Mouse (Mus musculus) cerebellum, adult 2 months (tissue): ENCODE results near the gene Kbtbd12. TPM values are rescaled to one million over a fixed set of nuclear protein-coding genes. Genes with fewer than 3 reads are reported as not detected.

ENCODE experiments used
- DNase-seq, 2 experiments: peaks; one replicate each; pipeline ENCODE4 v3.0.0; 2021
- H3K27ac ChIP-seq: fragments of 200-500 bp; 2 replicates; pipeline ENCODE4 v1.5.1; 2012; ENCODE audit warnings: low read length, control low read depth, inconsistent platforms; ENCODE audit not compliant: insufficient read depth
- H3K27me3 ChIP-seq: fragments of 200-500 bp; 2 replicates; pipeline ENCODE4 v1.6.1; 2012; ENCODE audit warnings: inconsistent platforms, mild to moderate bottlenecking, low read length, moderate library complexity; ENCODE audit not compliant: control insufficient read depth, insufficient read depth
- H3K4me1 ChIP-seq: fragments of 200-500 bp; 2 replicates; pipeline ENCODE4 v1.6.1; 2011; ENCODE audit warnings: low read length; ENCODE audit not compliant: control insufficient read depth, insufficient read depth
- H3K4me3 ChIP-seq: fragments of 200-500 bp; replicated peaks from 2 replicates; pipeline ENCODE3; 2011; ENCODE audit warnings: mild to moderate bottlenecking, low read depth, low read length, control low read depth; ENCODE audit not compliant: insufficient read depth
- CTCF ChIP-seq: fragments of 200-500 bp; IDR thresholded peaks from 2 replicates; pipeline ENCODE4 v1.5.1; 2011; ENCODE audit warnings: low read depth, mild to moderate bottlenecking, control low read depth, low read length, moderate library complexity, borderline replicate concordance; ENCODE audit not compliant: insufficient read depth
- POLR2A ChIP-seq: fragments of 200-500 bp; IDR thresholded peaks from 2 replicates; pipeline ENCODE4 v1.6.1; 2011; ENCODE audit warnings: low read length, control low read depth, borderline replicate concordance; ENCODE audit not compliant: insufficient read depth
- WGBS: fragments of 180-500 bp; shearing (Covaris S2); methylation state at CpG from one replicate; pipeline ENCODE4 v1.1.7; 2018; 5-methylcytosine and 5-hydroxymethylcytosine counted together
- polyA plus RNA-seq: library from polyadenylated mRNA; depleted of rRNA; stranded (reverse); fragments of >200 nt; gene quantifications from 2 replicates; pipeline ENCODE4 v1.2.3, GENCODE M21; 2012

The Kbtbd12 gene
- polyA plus RNA-seq, 1 experiment, result 0.13 TPM

- Histone ChIP-seq H3K27ac (no peak overlapping the region), H3K4me3 (no peak overlapping the region), H3K27me3 (no peaks in the 10 kb centered on the region), H3K4me1 (peaks cover 5% of the 10 kb centered on the region)
- TF ChIP-seq POLR2A (no peak), CTCF (no peak)
- DNase-seq, result no peak
- WGBS, result 48% methylated on average over 11 of the region's 11 CpGs
Observed at GRCm38 (mm10) chr6:88544644-88545396, 92.9 kb downstream of the Kbtbd12 start.

GRCm38 (mm10) chr6:88544241-88544640 lies 93.5 kb downstream of the Kbtbd12 start:
- TF ChIP-seq CTCF, result no peak
- TF ChIP-seq POLR2A, result no peak
- Histone ChIP-seq H3K27ac (no peak overlapping the region), H3K27me3 (no peaks in the 10 kb centered on the region), H3K4me3 (no peak overlapping the region), H3K4me1 (peaks cover 5% of the 10 kb centered on the region)
- 89% methylated on average over 3 of the region's 3 CpGs for WGBS
- DNase-seq, result no peak

- H3K4me3 ChIP-seq, result no peak overlapping the region
- DNase-seq, result no peak
- no peak overlapping the region for H3K27ac ChIP-seq
- H3K27me3 ChIP-seq, result no peaks in the 10 kb centered on the region
- H3K4me1 ChIP-seq, result peaks cover 5% of the 10 kb centered on the region
- TF ChIP-seq CTCF (no peak), POLR2A (no peak)
- WGBS, result 25% methylated on average over 2 of the region's 2 CpGs
Observed at GRCm38 (mm10) chr6:88540093-88540755, 97.5 kb downstream of the Kbtbd12 start.

- H3K4me1 ChIP-seq, result no peaks in the 10 kb centered on the region
- no peak for DNase-seq
- no peak overlapping the region for H3K4me3 ChIP-seq
- no peak for TF ChIP-seq POLR2A
- no peak for TF ChIP-seq CTCF
- H3K27ac ChIP-seq, result peak overlapping the region; percentile 7; the same call in 1 of the 2 replicates
- no peaks in the 10 kb centered on the region for H3K27me3 ChIP-seq
Observed at GRCm38 (mm10) chr6:88530306-88530705, 107.4 kb downstream of the Kbtbd12 start.

- Histone ChIP-seq H3K27ac (no peak overlapping the region), H3K27me3 (no peaks in the 10 kb centered on the region), H3K4me1 (no peaks in the 10 kb centered on the region), H3K4me3 (no peak overlapping the region)
- no peak for DNase-seq
- TF ChIP-seq CTCF (no peak), POLR2A (no peak)
- 81% methylated on average over 4 of the region's 4 CpGs for WGBS
Observed at GRCm38 (mm10) chr6:88524056-88524455, 113.7 kb downstream of the Kbtbd12 start.

- 85% methylated on average over 3 of the region's 3 CpGs for WGBS
- H3K4me1 ChIP-seq, result no peaks in the 10 kb centered on the region
- no peak for TF ChIP-seq CTCF
- TF ChIP-seq POLR2A, result no peak
- H3K4me3 ChIP-seq, result no peak overlapping the region
- DNase-seq, result no peak
- no peaks in the 10 kb centered on the region for H3K27me3 ChIP-seq
- H3K27ac ChIP-seq, result no peak overlapping the region
Observed at GRCm38 (mm10) chr6:88523451-88523850, 114.3 kb downstream of the Kbtbd12 start.

- no peak for DNase-seq
- no peak overlapping the region for H3K27ac ChIP-seq
- H3K4me1 ChIP-seq, result no peaks in the 10 kb centered on the region
- 57% methylated on average over 3 of the region's 3 CpGs for WGBS
- TF ChIP-seq CTCF (no peak), POLR2A (no peak)
- H3K4me3 ChIP-seq, result no peak overlapping the region
- H3K27me3 ChIP-seq, result no peaks in the 10 kb centered on the region
Observed at GRCm38 (mm10) chr6:88523043-88523442, 114.7 kb downstream of the Kbtbd12 start.

GRCm38 (mm10) chr6:88522606-88523005 lies 115.1 kb downstream of the Kbtbd12 start:
- no peaks in the 10 kb centered on the region for H3K4me1 ChIP-seq
- H3K27me3 ChIP-seq, result no peaks in the 10 kb centered on the region
- no peak for TF ChIP-seq CTCF
- no peak for DNase-seq
- no peak overlapping the region for H3K4me3 ChIP-seq
- WGBS, result 75% methylated on average over 3 of the region's 3 CpGs
- no peak overlapping the region for H3K27ac ChIP-seq
